Mouse (Mus musculus): ENCODE measurements around the gene Phactr2.
A peak's percentile ranks its signal among the peaks of the same experiment; 100 is the strongest.

Gene Phactr2

DNA sequence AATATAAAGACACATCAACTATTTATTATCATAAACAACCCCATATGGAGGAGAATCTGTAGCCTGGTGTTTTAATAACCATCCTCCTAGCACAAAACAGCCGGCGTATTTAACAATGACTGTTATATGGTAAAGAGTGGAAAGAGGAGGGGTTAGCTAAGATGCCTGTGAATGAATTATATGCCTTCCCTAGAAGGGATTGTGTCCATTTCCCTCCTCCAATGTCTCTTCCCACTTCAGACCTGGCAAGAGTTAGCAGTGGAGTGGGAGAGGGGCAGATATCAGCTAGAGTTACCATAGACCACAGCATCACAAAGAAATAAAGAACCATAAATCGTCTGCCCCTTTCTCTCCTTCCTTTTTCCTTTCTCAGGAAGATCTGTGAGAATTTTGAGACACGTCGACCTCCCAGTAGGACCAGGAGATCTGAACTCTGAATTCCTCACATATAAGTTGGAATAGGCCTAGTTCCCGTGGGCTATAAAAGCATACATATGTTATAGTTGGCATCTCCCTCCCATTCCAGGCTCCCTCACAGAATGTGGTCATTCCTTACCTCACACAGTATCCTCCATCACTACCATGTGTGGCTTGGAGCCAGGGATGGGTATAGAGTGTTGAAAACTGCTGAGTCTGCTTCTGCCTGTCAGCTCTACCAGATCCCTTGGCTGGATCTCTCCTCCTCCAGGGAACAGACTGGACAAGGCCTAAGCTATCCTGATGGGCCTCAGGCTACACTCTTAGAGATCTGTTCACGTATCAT, 25.7 kb downstream of the Phactr2 start:
- DNase-seq (ENCODE audit: low read depth, low spot score): no peak

DNA sequence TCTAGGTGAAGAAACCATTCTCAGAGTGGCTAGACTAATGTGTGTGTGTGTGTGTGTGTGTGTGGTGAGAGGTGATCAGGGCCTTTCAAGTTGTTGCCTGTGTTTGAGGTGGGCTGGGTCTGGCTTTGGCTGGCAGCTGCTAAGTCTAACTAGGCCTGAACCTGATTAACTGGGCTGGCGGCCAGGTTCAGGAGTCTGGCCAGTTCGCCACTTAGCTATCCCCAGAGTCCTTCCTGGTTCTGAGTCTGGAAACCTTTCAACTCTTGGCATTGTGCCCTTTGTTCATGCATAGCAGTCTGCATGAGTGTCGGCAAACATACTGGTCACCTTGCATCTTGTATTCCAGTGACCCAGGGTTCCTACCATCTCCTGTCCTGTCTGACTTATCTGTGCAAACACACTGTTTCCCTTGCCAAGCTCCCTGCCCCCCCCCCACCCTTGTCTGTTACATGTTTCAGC, 27.4 kb downstream of the Phactr2 start:
- DNase-seq (ENCODE audit: low read depth, low spot score): peak; percentile 64

DNA sequence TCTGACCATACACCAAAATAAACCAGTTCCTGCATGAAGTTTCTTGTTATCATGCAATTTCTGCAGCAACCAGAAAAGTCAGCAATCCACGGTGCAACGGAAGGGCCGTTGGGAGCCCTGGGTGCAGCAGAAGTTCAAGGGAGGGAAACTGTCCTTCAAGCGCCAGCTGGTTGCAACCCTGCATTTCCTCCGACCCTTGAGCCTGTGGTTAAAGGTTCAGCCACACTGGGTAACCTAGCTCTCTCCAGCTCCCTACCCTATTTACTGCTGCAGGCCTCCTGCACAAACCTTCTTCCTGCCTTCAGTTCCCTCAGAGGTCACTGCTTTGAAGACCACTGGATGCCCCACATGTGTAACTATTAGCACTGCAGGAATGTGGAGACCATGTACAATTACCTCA, 30.0 kb downstream of the Phactr2 start:
- DNase-seq (ENCODE audit: low read depth, low spot score): no peak

DNA sequence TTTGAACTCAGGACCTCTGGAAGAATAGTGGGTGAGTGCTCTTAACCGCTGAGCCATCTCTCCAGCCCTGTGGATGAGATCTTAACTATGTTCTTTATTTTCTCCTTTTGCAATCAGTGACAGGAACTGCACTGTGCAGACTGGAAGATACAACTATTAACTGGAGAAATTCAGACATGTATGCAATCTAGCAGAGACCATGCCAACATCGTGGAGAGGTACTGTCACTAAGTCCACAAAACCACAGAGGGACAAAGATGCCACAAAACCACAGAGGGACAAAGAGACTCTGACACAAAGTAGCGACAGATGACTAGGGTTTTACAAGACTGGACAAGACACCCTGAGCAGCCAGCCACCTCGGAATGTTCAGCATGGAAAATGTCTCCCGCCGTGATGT, 30.6 kb downstream of the Phactr2 start:
- no peak for DNase-seq (ENCODE audit: low read depth, low spot score)

DNA sequence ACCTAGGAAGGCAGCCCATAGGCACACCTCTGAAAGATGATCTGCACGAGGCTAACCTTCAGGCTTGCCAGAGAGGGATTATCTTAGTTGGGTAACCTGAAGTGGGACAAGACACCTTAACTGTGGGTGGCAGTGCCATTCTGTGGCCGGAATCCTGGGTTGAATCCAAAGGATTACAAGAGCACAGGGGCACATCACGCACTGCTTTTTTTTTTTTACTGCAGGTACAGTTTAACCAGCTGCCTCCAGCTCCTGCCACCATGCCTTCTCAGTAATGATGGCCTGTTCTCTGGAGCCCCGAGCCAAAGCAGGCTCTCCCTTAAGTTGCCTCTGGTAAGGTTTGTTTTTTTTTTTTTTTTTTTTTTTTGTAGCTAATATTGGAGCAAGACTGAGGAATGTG, 33.9 kb downstream of the Phactr2 start:
- DNase-seq (ENCODE audit: low read depth, low spot score): no peak

DNA sequence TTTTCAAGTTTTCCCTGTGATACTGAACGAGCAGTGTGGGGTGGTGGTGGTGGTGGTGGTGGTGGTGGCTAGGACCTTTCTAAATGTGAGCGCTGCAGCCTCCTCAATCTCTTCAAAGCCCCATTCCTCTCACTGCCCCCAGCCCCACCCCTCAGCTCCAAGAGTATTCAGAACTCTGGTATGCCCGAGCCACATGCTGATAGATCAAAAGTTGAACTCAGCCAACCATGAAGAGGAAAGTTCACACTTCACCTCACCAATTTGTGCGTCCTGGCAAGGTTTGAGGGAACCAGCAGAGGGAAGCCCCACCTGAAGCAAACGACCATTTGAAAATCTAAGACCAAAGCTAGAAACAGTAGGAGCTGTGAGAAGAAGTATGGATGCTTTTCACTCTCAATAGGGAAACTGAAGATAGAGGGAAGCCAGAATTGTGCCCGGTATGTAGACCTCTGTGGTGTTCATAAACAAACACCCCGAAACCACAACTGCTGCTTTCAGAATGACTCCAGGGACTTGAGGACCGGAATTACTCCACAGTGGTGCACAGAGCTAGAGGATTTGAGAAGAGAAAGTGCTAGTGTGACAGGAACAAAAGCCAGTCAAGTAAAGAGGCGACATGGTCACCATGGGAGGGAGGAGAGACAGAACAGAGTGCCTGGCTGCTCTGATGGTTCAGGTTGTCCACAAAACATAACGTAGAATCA, 35.9 kb downstream of the Phactr2 start:
- DNase-seq (ENCODE audit: low read depth, low spot score): no peak

DNA sequence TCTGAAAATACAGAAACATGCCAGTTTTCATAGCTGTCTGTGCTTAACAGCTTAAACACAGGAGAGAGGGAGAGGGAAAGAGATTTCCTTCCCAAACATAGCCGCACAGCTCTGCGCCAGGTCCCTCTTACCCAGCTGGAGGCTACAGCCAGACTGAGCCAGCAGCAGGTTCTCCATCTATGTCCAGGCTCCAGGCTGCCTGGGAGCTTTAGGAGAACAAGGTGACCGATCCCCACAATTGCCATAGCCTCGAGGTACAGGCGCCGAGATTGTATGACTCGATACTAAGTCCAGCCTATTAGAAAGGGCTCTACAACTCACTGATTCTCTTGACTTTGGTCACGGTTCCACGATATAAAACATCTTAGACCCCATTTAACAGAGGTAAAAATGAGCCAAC, 37.2 kb downstream of the Phactr2 start:
- DNase-seq (ENCODE audit: low read depth, low spot score): no peak

DNA sequence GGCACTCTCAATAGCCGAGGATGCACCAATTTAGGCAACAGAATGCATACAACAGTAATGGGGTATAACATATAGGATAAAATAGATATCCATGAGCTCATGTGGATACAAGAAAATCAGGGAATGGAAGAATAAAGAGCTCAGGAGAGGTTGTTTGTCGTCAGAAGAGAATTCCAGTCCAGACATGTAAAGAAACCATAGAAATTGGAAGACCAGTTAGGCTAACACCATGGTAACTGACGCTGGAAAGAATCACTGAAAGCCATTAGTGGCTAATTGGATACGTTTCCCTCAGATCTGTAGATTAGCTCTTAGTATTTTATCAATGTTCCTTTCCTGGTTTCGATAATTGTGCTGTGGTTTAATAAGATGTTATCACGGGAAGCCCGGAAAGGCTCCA, 41.2 kb downstream of the Phactr2 start:
- no peak for DNase-seq (ENCODE audit: low read depth, low spot score)

DNA sequence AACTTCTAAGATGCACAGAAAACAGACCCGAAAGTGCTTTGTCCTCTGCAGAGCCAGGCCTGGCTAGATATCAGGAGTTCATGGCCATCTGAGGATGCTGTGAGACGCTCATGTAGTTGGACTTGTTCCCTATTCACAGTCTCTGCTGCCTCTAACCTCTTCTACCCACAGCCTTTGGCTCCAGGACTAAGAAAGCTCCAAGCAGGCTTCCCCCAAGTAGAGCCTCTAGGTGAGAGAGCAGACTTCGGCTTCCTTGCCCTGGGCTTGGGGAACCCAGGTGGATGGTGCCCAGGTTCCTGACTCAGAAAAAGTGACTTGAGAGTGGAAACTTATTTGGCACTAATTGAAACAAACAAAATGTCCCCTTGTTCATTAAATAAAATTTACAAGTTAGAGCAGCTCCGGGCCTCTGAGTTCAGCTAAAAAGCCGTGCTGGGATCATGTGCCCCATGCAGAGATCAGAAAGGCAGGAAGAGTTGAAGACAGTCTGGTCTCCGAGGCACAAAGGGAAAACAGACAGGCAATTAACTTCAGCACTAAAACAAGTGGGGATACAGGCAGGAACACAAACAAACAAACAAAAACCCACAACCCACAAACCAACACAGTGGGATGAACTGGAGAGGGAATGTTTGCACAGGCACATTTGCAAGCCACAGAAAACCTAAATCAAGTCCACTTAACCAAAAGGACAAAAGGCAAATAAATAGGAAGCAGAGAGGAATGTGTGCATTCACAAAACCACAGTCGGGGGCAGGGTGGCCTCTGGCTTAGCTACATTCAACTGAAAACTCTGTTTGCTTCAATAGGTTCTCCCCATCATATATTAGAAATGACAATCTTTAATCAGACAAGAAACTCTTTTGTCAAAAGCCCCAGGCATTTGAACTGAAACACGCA, 42.3 kb downstream of the Phactr2 start:
- DNase-seq (ENCODE audit: low read depth, low spot score): no peak

DNA sequence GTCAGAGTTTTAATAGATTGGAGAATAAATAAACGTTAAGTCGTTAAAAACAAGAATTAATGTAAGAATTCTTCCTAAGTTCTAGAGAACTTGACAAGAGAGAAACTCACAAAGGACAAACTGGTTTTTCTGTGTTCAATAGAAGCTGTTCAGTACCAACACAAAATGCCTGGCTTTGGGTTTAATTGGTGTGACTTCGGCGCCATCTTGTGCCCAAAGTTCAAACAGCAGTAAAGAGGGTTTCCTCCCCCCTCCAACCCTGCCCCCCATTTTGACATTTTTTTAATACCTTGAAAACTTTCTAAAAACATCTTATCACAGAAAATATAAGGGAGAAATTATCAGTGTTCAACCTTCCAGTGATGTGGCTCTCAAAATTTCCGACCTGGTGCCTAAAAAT, 44.4 kb downstream of the Phactr2 start:
- peak; percentile 68 for DNase-seq (ENCODE audit: low read depth, low spot score)

DNA sequence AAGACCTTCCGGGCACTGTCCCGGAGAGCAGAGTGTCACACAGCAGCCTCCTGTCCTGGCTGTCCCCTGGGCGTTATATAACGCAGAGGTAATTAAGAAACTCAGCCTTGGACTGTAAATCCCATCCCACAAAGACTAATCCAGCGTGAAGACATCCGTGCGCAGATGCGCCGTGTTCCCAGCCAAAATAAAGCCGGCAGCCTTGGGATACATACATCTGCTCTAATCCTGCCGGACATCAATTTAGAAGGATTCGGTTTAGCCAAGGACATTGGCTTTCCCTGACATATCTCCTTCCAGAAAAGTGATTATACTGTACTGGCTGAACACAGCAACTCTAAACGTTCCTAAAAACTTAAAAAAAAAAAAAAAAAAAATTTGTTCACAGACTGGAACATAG, 45.0 kb downstream of the Phactr2 start:
- no peak for DNase-seq (ENCODE audit: low read depth, low spot score)

DNA sequence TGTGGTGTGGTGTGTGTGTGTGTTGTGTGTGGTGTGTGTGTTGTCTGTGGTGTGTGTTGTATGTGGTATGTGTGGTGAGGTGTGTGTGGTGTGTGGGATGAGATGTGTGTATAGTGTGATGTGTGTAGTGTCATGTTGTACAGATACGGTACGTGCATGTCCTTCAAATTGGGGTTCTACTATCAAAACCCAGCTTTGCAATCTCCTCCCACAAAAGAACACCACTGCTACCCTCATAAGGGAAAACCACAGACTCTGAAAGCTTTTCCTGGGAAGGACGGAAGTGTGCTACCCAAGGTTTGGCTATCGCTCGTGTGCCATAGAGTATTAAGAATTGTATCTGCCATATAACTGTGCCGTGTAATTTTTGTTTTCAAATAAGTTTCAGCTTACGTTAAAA, 45.7 kb downstream of the Phactr2 start:
- DNase-seq (ENCODE audit: low read depth, low spot score): no peak

DNA sequence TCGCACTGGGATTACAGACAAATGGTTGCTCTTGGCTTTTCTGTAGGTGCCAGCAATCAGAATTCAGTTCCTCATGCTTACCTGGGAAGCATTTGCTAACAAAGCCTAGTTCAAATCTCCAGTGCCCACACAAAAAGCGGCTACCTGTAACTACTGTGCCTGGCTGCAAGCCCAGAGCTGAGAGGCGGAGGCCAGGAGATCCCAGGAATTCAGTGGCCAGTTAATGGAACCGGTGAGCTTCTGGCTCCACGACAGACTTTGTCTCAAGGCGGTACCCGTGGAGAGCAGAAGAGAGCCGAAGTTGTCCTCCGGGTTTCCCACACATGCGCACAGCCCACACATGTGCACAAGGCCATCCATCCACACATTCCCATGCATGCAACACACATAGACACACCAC, 46.6 kb downstream of the Phactr2 start:
- DNase-seq (ENCODE audit: low read depth, low spot score): no peak

DNA sequence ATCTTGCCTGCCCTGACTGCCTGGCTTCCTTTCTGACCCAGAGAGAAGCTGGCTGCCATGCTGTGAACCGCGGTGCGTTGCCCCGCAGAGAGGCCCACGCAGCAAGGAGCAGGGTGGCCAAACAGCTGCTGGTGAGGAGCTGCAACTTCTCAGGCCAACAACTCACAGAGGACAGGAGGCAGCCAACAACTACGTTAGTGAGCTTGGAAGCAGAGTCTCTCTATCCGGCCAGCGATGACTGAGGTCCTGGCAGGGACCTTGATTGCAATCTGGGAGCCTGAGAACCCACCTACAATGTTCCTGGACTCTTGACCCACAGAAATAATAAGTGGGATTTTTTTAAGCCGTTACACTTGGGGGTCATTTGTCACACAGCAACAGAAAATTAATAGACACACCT, 49.0 kb downstream of the Phactr2 start:
- no peak for DNase-seq (ENCODE audit: low read depth, low spot score)

DNA sequence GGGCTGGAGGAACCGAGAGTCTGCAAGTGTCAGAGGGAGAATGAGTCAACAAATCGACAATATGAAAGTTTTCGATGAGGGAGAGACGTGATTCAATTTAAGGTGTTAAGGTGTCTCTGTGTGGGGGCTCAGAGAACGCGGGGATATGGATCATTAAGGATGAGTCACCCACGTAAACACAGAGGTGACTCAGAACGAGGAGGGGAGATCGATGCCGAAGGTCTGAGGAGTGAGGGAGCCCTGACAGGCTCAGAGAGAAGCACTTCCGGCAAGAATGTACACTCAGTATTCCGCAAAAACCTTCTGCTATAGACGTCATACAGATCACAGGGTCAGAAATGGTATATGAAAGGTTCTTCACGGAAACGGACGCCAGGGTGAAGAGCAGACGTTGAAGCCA, 49.7 kb downstream of the Phactr2 start:
- DNase-seq (ENCODE audit: low read depth, low spot score): no peak

DNA sequence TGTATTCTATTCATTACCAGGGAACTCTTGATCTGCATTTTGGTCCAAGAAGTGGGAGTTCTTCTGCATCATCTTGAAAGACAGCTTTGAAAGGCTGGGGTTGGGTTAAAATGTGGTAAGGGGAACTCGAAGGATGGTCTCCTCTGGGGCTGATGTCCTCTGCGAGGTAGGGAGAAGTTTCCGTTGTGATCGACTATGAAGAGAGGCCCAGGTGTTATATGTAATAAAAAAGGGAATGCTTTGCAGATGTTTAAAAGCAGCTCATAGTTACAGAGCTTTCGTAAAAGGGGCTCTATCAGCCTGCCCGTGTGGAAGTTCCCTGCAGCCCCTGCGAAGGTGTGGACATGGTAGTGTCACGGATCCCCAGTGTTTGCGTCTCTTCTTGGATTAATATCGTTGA, 50.2 kb downstream of the Phactr2 start:
- DNase-seq (ENCODE audit: low read depth, low spot score): no peak

DNA sequence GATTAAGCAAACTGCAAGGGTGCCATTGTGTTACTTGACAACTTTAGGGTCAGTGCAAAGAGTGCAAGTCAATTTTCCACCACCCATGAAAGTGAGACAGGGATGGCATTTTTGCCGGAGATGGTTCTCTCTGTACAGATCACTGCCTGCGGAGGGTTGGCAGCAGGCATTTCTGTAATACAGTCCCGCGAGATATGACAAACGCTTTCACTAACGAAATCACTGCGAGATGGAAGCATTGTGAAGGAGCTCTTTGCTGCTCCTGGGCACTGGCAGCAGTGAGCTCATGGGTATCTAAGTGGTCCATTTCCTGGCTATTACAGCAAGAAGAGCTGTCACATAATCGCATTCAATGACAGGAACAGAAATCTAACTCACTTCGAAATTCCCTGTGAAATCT, 52.1 kb downstream of the Phactr2 start:
- DNase-seq (ENCODE audit: low read depth, low spot score): no peak

DNA sequence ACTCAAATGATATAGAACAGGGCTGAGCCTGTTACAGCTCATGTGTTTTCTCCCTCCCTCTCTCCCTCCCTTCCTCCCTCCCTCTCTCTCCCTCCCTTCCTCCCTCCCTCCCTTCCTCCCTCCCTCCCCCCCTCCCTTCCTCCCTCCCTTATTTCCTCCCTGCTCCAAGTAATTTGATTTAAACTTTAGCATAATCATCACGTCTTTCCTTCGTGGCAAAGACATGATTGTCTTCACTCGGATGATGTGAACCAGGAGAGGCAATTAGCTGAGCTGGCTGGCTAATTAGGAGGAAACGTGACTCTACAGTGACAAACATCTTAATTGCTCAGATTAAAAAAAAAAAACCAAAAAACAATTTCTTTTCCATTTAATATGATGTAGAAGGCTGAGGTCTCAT, 55.0 kb downstream of the Phactr2 start:
- no peak for DNase-seq (ENCODE audit: low read depth, low spot score)

DNA sequence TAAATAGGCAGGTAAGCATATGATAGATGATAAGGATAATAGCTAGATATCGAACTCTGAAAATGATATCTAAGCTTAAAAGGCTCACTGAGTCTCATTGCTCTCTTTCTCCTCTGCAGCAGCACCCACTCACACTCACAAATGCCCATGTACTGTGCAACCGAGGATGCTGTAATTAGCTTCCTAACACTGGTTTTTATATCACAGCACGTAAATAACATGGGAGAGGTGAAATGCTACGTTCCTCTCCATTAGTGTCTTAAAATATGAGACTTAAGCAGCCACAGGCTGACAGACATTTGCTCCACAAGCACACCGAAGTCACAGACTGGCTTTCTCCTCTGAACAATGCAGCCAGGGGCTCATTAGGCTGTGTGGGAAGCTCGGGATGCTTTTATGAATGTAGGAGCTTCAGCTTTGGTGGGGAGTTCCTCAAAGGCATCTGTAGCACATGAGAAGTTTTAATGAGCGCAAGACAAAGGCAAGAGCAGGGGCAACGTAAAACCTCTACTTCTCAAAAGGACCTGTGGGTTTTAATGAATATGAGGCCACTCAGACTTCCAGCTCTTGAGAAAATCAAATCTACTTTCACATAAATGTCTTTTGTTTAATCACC, 58.6 kb downstream of the Phactr2 start:
- no peak for DNase-seq (ENCODE audit: low read depth, low spot score)

DNA sequence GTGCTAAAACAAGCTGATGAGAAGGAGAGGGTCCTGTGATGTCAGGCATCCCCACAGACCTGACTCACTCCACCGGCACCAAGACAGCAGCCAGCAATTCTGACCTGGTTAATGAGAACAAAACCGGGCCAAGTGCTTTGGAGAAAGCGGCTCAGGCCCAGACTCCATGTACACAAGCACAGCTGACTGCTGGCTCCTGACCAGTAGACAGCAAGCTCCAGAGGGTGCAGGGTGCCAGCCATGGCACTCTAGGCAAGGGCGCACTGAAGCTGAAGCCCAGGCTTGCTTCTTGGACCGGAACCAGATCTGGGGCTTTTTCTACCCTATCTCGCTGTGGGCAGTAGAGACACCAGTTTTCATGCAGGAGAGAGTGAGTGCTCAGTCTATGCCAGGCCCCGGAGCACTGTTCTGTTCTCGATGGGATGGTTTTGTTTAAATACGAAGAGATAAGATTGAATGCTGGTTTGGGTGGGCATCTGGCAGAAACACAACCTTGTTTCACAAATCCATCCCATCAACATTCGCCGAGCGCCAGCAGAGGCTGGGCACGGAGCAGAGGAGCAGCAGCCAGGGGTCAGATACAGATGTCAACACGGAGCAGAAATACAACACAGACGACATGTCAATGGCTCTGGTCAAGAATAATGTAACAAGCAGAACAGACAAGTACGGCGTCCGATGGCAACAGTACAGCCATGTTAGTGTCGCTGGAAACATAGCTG, 61.8 kb downstream of the Phactr2 start:
- DNase-seq (ENCODE audit: low read depth, low spot score): no peak

DNA sequence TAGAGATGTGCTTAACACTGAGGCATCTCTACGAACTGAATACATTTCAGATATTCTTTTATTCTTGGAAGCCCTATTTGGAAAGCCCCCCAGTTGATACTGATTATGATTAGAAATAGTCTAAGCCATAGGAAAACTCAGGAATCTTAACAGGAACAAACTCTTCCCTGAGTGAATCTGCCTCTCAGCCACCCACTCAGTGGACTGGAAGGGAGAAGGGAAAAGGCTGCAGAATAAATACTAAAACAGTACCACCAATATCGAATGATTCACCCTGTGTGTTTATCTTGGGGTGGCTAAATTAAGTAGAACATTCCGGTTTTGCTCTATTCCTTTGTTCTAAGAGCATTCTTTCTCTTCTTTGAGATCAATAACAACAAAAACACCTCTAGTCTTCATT, 63.2 kb downstream of the Phactr2 start:
- no peak for DNase-seq (ENCODE audit: low read depth, low spot score)
